8 mouse cellular contexts compared by ENCODE assay signal in the genomic region with DNA sequence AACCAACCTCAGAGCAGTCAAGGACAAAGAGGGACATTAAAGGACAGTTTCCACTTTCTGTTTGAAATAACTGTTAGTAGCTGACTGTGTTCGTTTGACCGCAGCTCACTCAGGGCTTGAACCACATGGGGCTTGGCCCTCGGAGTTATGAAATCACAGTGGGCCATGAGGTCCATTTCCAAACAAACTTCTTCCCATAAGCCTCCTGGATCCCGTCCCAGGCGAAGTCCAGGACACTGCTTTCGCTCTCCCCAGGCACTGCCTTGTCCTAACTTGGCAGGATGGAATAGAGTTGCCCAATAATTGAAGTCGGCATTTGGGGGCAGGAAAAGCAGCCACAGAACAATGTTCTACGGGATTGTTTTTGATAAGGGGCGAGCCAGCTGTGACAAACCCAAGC.
A peak's percentile ranks its signal among the peaks of the same experiment; 100 is the strongest.
DNase-seq lines count a peak whose midpoint lies in the region; ATAC-seq and TF ChIP-seq lines count a peak whose summit lies in the region.

No protein-coding gene starts in this region.

- no peak for ATAC-seq in neural tube, embryonic 15.5 days (ENCODE audit: low FRiP score)

- no peaks in the 10 kb centered on the region for H3K79me3 ChIP-seq in C2C12 (ENCODE audit: low read depth)

- no peak overlapping the region for H3K27ac ChIP-seq in neural tube, embryonic 15.5 days (replicated peaks)

- 85% methylated on average over 9 of the region's 9 CpGs for WGBS in neural tube, embryonic 15.5 days

- TF ChIP-seq CTCF in C2C12 (IDR thresholded peaks at IDR 0.05; ENCODE audit: control insufficient read depth, insufficient read depth, insufficient read length) = no peak

- no peak overlapping the region for H3ac ChIP-seq in C2C12 (ENCODE audit: control insufficient read depth, insufficient read length, low read depth)

- no peaks in the 10 kb centered on the region for H3K27me3 ChIP-seq in C2C12 (ENCODE audit: control insufficient read depth, insufficient read depth, insufficient read length)
- no peaks in the 10 kb centered on the region for H3K27me3 ChIP-seq in neural tube, embryonic 15.5 days (replicated peaks)

- peak; percentile 5 for DNase-seq in cerebellum, adult 9-11 months
- DNase-seq in cerebellum, adult 8-10 months = no peak
- DNase-seq in gastrocnemius, postnatal 10 days = peak; percentile 33
- peak; percentile 83 to 86 for DNase-seq in lung, adult 18-20 months
- DNase-seq in left cerebral cortex, adult 11 months (ENCODE audit: low spot score) = no peak
- DNase-seq in embryo, embryonic 11 days = no peak

- no peak overlapping the region for H3K9ac ChIP-seq in neural tube, embryonic 15.5 days (replicated peaks)

- H3K4me2 ChIP-seq in neural tube, embryonic 15.5 days = no peak overlapping the region

- no peak overlapping the region for H3K4me3 ChIP-seq in C2C12 (ENCODE audit: insufficient read depth, poor library complexity, severe bottlenecking)
- no peak overlapping the region for H3K4me3 ChIP-seq in neural tube, embryonic 15.5 days (replicated peaks)

- no peaks in the 10 kb centered on the region for H3K79me2 ChIP-seq in C2C12 (ENCODE audit: control insufficient read depth, insufficient read depth)

- no peaks in the 10 kb centered on the region for H3K36me3 ChIP-seq in C2C12 (ENCODE audit: control insufficient read depth, insufficient read depth)
- H3K36me3 ChIP-seq in neural tube, embryonic 15.5 days = no peaks in the 10 kb centered on the region

- H3K9me3 ChIP-seq in neural tube, embryonic 15.5 days (replicated peaks) = no peaks in the 10 kb centered on the region

- no peaks in the 10 kb centered on the region for H3K4me1 ChIP-seq in neural tube, embryonic 15.5 days

TF ChIP-seq in C2C12, 6 proteins besides CTCF, POLR2A, EP300 and RAD21:
- no peak for TF ChIP-seq MYOD1 (IDR thresholded peaks at IDR 0.05; ENCODE audit: control insufficient read depth, insufficient read length, low read depth)
- peak; percentile 1 for TF ChIP-seq CEBPB (IDR thresholded peaks at IDR 0.05; ENCODE audit: low read depth)

Comparison
In these comparisons a context has a peak if more than half of its experiments do, and no peak if none do; other contexts are left out.
1. DNase-seq: peak in cerebellum, adult 9-11 months (single experiment), gastrocnemius, postnatal 10 days (single experiment) and lung, adult 18-20 months (2 of 2); none in cerebellum, adult 8-10 months (single experiment), left cerebral cortex, adult 11 months (single experiment) and embryo, embryonic 11 days (single experiment).